In genomic region chr2:128245544-128245943, GRCm38 (mm10) we compare ENCODE assay signal across 10 mouse cellular contexts.
DNase-seq lines count a peak whose midpoint lies in the region; ATAC-seq lines count a peak whose summit lies in the region.
"Had no signal": no experiment of that assay in that cellular context is flagged by ENCODE, and none has a peak within 500 bp of the region (broad histone marks: within the 10 kb centered on the region; RNA-seq: fewer than 3 reads in every experiment).

No protein-coding gene starts in this region.

- H3K4me3 ChIP-seq in neural tube, embryonic 13.5 days: no peak overlapping the region
- H3K4me3 ChIP-seq in heart, embryonic 11.5 days (ENCODE audit: low read depth, low read length): no peak overlapping the region
- H3K4me3 ChIP-seq: megakaryocyte, embryonic 14.5 days had no signal

- 48% methylated on average over 10 of the region's 10 CpGs for WGBS in neural tube, embryonic 13.5 days
- 54% methylated on average over 10 of the region's 10 CpGs for WGBS in heart, embryonic 11.5 days (ENCODE audit: insufficient replicate concordance)

- peaks cover 17% of the 10 kb centered on the region for H3K4me1 ChIP-seq in neural tube, embryonic 13.5 days (replicated peaks)
- 0 out of 2 replicates have a peak, but pooled peaks cover 3% of the 10 kb centered on the region for H3K4me1 ChIP-seq in heart, embryonic 11.5 days (ENCODE audit: control insufficient read depth, insufficient read depth, low read length)

- ATAC-seq in neural tube, embryonic 13.5 days (ENCODE audit: low read depth): peak; percentile 82; the same call in 1 of the 2 replicates
- 0 out of 2 replicates have a peak, but pooled peaks have one; percentile 4 for ATAC-seq in heart, embryonic 11.5 days (replicated peaks; ENCODE audit: insufficient number of reproducible peaks, low FRiP score, low TSS enrichment)
- no peak for ATAC-seq in erythroid progenitor cell, adult 5-6 weeks (replicated peaks; ENCODE audit: low FRiP score, poor library complexity, severe bottlenecking)

- H3K27me3 ChIP-seq in neural tube, embryonic 13.5 days: no peaks in the 10 kb centered on the region
- H3K27me3 ChIP-seq in heart, embryonic 11.5 days (ENCODE audit: control insufficient read depth, insufficient read depth, low read length): no peaks in the 10 kb centered on the region

- no peak overlapping the region for H3K4me2 ChIP-seq in neural tube, embryonic 13.5 days
- H3K4me2 ChIP-seq in heart, embryonic 11.5 days: no peak overlapping the region

- H3K9me3 ChIP-seq in neural tube, embryonic 13.5 days: no peaks in the 10 kb centered on the region
- no peaks in the 10 kb centered on the region for H3K9me3 ChIP-seq in heart, embryonic 11.5 days (replicated peaks; ENCODE audit: control insufficient read depth, low read length)
- H3K9me3 ChIP-seq: G1E had no signal

- no peaks in the 10 kb centered on the region for H3K36me3 ChIP-seq in neural tube, embryonic 13.5 days
- H3K36me3 ChIP-seq in heart, embryonic 11.5 days (ENCODE audit: control insufficient read depth, insufficient read depth, low read length): no peaks in the 10 kb centered on the region
- H3K36me3 ChIP-seq: G1E had no signal

- DNase-seq in neural tube, embryonic 10.5 days (ENCODE audit: extremely low spot score, low spot score): no peak
- peak; percentile 85 for DNase-seq in cerebellum, postnatal 36 days
- peak; percentile 28 for DNase-seq in left cerebral cortex, adult 11 months (ENCODE audit: low spot score)
- DNase-seq in ovary, postnatal 10 days (ENCODE audit: low spot score): peak; percentile 29
- no peak for DNase-seq in thymus, postnatal 36 days

- no peak overlapping the region for H3K27ac ChIP-seq in neural tube, embryonic 13.5 days (replicated peaks)
- H3K27ac ChIP-seq in heart, embryonic 11.5 days (ENCODE audit: low read depth, low read length): no peak overlapping the region

- H3K9ac ChIP-seq in neural tube, embryonic 13.5 days: no peak overlapping the region
- H3K9ac ChIP-seq in heart, embryonic 11.5 days (ENCODE audit: low read depth, low read length): no peak overlapping the region

Comparison
In these comparisons a context has a peak if more than half of its experiments do, and no peak if none do; other contexts are left out.
1. DNase-seq: peak in cerebellum, postnatal 36 days (2 of 2), left cerebral cortex, adult 11 months (single experiment) and ovary, postnatal 10 days (single experiment); none in neural tube, embryonic 10.5 days (single experiment) and thymus, postnatal 36 days (0 of 2).